Mouse (Mus musculus) ES-E14 (cell line): ENCODE measurements around the gene Eef1g. TPM values are rescaled to one million over a fixed set of nuclear protein-coding genes. Genes with fewer than 3 reads are reported as not detected.
A peak's percentile ranks its signal among the peaks of the same experiment; 100 is the strongest.

ENCODE experiments used
- DNase-seq: peaks from one replicate; pipeline ENCODE4 v3.0.0-alpha.2; 2013; ENCODE audit warnings: low read depth, low spot score
- H3K27ac ChIP-seq: 2 replicates; pipeline ENCODE4 v1.5.1; 2012; ENCODE audit warnings: low read depth, mild to moderate bottlenecking, low read length, moderate library complexity, mixed read lengths; ENCODE audit not compliant: poor library complexity, insufficient read depth, severe bottlenecking
- H3K36me3 ChIP-seq: 2 replicates; pipeline ENCODE4 v1.6.1; 2012; ENCODE audit warnings: mild to moderate bottlenecking, low read length, moderate library complexity, mixed read lengths; ENCODE audit not compliant: control insufficient read depth, poor library complexity, insufficient read depth, severe bottlenecking
- H3K4me1 ChIP-seq, 2 experiments: fragments of 150-350 bp in 1 of 2; sonication (generic) in 1 of 2; 2 replicates each; pipeline ENCODE4 v1.6.1; 2012; ENCODE audit warnings: low read length in 2 of 2, mild to moderate bottlenecking in 1 of 2, mixed read lengths in 1 of 2; ENCODE audit not compliant: control insufficient read depth in 2 of 2, insufficient read depth in 2 of 2, poor library complexity in 1 of 2
- H3K4me3 ChIP-seq, 2 experiments: fragments of 150-350 bp in 1 of 2; sonication (generic) in 1 of 2; 2 replicates each; pipeline ENCODE4 v1.5.1; 2012; ENCODE audit warnings: low read length in 2 of 2, low read depth in 1 of 2, mild to moderate bottlenecking in 1 of 2, mixed read lengths in 1 of 2; ENCODE audit not compliant: insufficient read depth in 1 of 2, poor library complexity in 1 of 2, severe bottlenecking in 1 of 2
- H3K9ac ChIP-seq: 2 replicates; pipeline ENCODE4 v1.6.1; 2012; ENCODE audit warnings: low read depth, mild to moderate bottlenecking, low read length, mixed read lengths; ENCODE audit not compliant: poor library complexity, insufficient read depth, severe bottlenecking
- H3K9me3 ChIP-seq: fragments of 150-350 bp; sonication (generic); 2 replicates; pipeline ENCODE4 v1.6.1; 2012; ENCODE audit warnings: low read depth, mild to moderate bottlenecking, low read length; ENCODE audit not compliant: control insufficient read depth, insufficient read depth
- CHD2 ChIP-seq: IDR thresholded peaks from 2 replicates; pipeline ENCODE4 v1.6.1; 2014; ENCODE audit warnings: mild to moderate bottlenecking, low read depth, low read length, inconsistent platforms
- MAFK ChIP-seq: IDR thresholded peaks from 2 replicates; pipeline ENCODE4 v1.6.1; 2014; ENCODE audit warnings: mild to moderate bottlenecking, low read depth, low read length, inconsistent platforms; ENCODE audit not compliant: insufficient read depth
- ZC3H11A ChIP-seq: IDR thresholded peaks from 2 replicates; pipeline ENCODE4 v1.6.1; 2012; ENCODE audit warnings: low read depth, mild to moderate bottlenecking, inconsistent platforms, low read length, borderline replicate concordance
- ZNF384 ChIP-seq: IDR thresholded peaks from 2 replicates; pipeline ENCODE4 v1.6.1; 2012; ENCODE audit warnings: low read depth, low read length, inconsistent platforms
- in situ Hi-C, 2 experiments: fragments of 600-800 bp; cut with MboI; formaldehyde crosslinking; loops; one replicate each; pipeline ENCODE4 v1.15.1; 2025; ENCODE audit warnings: low sequenced_read_pairs in 2 of 2, inconsistent platforms in 1 of 2; ENCODE audit not compliant: unreplicated experiment in 2 of 2
- total RNA-seq: library from RNA; depleted of rRNA; stranded (reverse); fragments of 300-350 nt; gene quantifications from 2 replicates; pipeline ENCODE4 v1.2.3, GENCODE M21; 2012

Gene Eef1g
- total RNA-seq, 1 experiment: 1,417 TPM

DNA sequence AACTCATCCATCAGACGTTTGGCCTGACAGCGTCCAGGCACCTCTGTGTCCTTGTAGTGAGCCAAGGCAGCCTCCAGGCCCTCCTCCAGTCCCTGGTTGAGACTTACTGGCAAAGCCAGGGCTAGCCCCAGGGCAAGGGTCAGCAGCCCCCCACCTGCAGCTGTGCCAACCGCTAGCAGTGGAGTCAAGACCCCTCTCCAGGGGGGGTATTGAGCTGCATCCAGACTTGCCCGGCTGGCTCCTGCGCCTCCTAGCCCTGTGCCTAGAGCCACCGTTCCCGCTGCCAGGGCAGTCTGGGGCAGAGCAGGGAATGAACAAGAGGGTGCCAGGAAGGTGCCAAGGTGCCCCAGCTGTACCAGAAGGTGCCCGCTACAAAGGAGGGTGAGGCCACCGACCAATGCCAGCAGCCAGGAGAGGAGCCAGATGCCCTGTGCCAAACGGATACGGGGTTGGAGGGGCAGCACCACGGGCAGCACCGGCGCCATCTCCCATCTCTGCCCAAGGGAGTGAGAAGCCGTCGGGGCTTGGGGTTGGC, 38.1 kb upstream of the Eef1g start:
- Histone ChIP-seq H3K4me1 (peaks cover 0 to 8% of the 10 kb centered on the region in 2 experiments; a peak in 1 of 4 replicates), H3K27ac (no peak overlapping the region; the same call in 1 of the 2 replicates), H3K9me3 (no peaks in the 10 kb centered on the region), H3K36me3 (no peaks in the 10 kb centered on the region; the same call in 1 of the 2 replicates), H3K9ac (peak overlapping the region; percentile 45; the same call in 1 of the 2 replicates), H3K4me3 (peak overlapping the region; percentile 83 to 85)
- in situ Hi-C loops: no loop called here
- TF ChIP-seq ZC3H11A: no peak
- no peak for TF ChIP-seq ZNF384
- no peak for TF ChIP-seq MAFK
- DNase-seq: no peak

DNA sequence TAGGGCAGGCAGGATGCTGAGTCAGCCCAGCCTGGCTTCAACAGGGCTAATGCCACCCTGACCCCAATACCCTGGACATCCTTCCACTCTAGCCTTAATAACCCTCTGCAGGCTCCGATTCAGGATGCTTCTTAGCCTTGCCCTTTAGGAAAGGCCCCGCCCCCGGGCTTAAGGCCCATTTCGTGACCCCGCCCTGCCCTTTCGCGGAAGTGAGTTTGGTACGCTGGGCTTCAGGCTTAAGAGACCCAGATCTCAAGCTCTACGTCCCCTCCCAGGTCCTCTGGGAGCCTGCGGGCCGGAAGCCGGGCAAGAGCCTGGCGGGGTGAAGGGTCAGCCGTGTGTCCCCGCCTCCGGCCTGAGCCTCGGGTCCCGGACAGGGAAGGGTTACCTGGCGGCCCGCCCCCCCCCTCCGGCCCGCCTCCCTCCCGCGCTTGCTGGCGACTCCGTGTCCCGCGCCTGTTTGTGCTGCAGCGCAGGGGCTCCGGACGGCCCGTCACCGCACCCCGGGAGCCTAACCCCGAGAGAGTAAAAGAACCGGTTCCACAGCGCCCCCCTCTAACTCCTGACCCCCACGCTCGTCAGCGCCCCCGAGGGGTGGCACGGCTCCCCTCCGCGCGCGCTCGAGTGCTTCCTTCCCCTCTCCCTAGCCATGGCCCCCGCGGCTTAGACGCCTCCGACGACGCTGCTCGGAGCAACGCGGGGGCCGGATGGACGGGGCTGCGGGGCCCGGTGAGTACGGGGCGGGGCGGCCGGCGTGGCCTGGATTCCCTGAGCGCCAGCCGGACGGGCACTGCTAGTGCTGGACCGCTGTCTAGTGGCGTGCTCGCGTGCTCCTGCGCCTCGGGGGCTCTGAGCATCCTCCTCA, 37.4 kb upstream of the Eef1g start, which contains the start of the genes Rom1 and Eml3:
Rom1 (minus strand) TSS at position 133 of the 865 bp plus-strand sequence.
Eml3 (plus strand) TSS at position 329 of the 865 bp plus-strand sequence.
- Histone ChIP-seq H3K9me3 (no peaks in the 10 kb centered on the region), H3K27ac (no peak within 1 kb of the TSS; the same call in 1 of the 2 replicates), H3K4me1 (peaks cover 0 to 8% of the 10 kb centered on the region in 2 experiments; a peak in 1 of 4 replicates), H3K4me3 (peak within 1 kb of the TSS; percentile 83 to 85), H3K9ac (peak within 1 kb of the TSS; percentile 80), H3K36me3 (no peaks in the 10 kb centered on the region; the same call in 1 of the 2 replicates)
- in situ Hi-C loops: no loop called here
- DNase-seq: peak; percentile 85
- TF ChIP-seq MAFK (peak; percentile 63; the same call in 1 of the 2 replicates), CHD2 (no peak)

DNA sequence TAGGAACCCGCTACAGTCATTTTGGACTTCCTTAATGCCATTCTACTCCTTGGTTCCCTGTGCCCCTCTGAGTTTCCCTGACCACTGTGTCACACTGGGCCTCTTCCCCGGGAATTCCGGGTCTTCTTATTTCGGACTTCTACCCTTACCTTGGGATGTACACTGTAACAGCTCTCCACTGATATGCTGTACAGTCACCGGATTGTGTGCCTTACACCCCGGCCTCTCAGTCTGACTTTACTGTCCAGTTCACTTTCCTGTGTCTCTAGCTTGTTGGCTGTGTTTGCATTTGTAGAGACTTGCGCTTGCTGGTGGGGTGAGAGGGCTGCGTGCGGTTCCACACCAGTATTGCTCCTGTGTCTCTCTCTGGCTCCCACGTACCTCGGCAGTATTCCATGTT, 36.7 kb upstream of the Eef1g start:
- TF ChIP-seq MAFK (no peak), CHD2 (no peak), ZNF384 (no peak), ZC3H11A (no peak)
- peaks cover 2% of the 10 kb centered on the region; the same call in 1 of the 2 replicates for H3K36me3 ChIP-seq
- in situ Hi-C loops: no loop called here
- no peaks in the 10 kb centered on the region for H3K9me3 ChIP-seq
- H3K4me1 ChIP-seq: peaks cover 0 to 8% of the 10 kb centered on the region in 2 experiments; a peak in 1 of 4 replicates
- no peak for DNase-seq
- peak overlapping the region; percentile 83 to 85 for H3K4me3 ChIP-seq
- no peak overlapping the region for H3K27ac ChIP-seq
- peak overlapping the region; percentile 80; the same call in 1 of the 2 replicates for H3K9ac ChIP-seq

DNA sequence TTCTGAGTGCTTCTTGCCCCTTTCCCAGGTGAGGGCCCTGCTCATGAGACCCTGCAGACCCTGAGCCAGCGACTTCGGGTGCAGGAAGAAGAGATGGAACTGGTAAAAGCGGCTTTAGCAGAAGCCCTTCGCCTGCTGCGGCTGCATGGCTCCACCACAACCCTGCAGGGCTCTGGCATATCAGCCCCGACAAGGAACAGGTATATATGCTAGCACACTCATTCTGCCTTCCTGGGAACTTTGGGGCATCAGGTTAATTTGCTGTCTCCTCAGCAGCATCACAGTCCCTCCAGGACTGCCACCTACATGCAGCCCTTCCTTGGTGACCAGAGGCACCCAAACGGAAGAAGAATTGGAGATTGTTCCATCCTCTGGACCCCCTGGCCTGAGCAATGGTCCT, 36.1 kb upstream of the Eef1g start:
- H3K9ac ChIP-seq: no peak overlapping the region
- H3K9me3 ChIP-seq: no peaks in the 10 kb centered on the region
- no peak for TF ChIP-seq ZNF384
- no peak overlapping the region for H3K27ac ChIP-seq
- H3K4me1 ChIP-seq: peaks cover 0 to 8% of the 10 kb centered on the region in 2 experiments; a peak in 1 of 4 replicates
- in situ Hi-C loops: no loop called here
- DNase-seq: no peak
- H3K4me3 ChIP-seq: no peak overlapping the region
- peaks cover 2% of the 10 kb centered on the region; the same call in 1 of the 2 replicates for H3K36me3 ChIP-seq
